Mouse (Mus musculus): Measurements from ENCODE around the gene Tmem125. TPM values are rescaled to one million over a fixed set of nuclear protein-coding genes. Genes with fewer than 3 reads are reported as not detected.
"Not testable (repeated sequence)": the region's sequence is repeated elsewhere in the genome, so short reads cannot be mapped to it uniquely, and the experiment has no call there.

Gene Tmem125
- total RNA-seq, 4 experiments from 2014 or later: not detected

GRCm38 (mm10) chr4:118535610-118536009 lies 8.2 kb downstream of the Tmem125 start:
- DNase-seq: no peak

GRCm38 (mm10) chr4:118533605-118534004 lies 10.2 kb downstream of the Tmem125 start:
- DNase-seq: no peak

GRCm38 (mm10) chr4:118533156-118533555 lies 10.7 kb downstream of the Tmem125 start:
- DNase-seq: no peak

GRCm38 (mm10) chr4:118532663-118533062 lies 11.2 kb downstream of the Tmem125 start:
- no peak for DNase-seq

DNA sequence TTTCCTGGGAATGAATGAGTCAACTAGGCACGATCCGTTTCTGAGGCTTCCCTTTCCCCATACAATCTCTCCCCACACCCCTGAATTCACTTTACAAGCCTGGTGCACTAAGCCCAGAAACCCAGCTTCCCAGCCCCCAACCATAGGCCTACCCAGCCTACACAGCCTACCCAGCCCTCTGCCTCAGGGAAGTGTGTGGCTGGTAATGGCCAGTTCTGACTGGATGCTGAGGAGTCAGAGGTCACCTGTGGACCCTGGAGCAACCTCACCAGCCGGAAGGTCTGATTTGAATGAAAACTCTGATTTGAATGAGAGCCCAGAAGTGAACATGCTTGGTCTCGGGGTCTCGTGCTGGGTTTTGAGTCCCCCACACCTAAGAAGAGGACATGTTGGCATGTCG lies 16.1 kb downstream of the Tmem125 start:
- DNase-seq: no peak

GRCm38 (mm10) chr4:118527335-118527681 lies 16.5 kb downstream of the Tmem125 start:
- DNase-seq: no peak

DNA sequence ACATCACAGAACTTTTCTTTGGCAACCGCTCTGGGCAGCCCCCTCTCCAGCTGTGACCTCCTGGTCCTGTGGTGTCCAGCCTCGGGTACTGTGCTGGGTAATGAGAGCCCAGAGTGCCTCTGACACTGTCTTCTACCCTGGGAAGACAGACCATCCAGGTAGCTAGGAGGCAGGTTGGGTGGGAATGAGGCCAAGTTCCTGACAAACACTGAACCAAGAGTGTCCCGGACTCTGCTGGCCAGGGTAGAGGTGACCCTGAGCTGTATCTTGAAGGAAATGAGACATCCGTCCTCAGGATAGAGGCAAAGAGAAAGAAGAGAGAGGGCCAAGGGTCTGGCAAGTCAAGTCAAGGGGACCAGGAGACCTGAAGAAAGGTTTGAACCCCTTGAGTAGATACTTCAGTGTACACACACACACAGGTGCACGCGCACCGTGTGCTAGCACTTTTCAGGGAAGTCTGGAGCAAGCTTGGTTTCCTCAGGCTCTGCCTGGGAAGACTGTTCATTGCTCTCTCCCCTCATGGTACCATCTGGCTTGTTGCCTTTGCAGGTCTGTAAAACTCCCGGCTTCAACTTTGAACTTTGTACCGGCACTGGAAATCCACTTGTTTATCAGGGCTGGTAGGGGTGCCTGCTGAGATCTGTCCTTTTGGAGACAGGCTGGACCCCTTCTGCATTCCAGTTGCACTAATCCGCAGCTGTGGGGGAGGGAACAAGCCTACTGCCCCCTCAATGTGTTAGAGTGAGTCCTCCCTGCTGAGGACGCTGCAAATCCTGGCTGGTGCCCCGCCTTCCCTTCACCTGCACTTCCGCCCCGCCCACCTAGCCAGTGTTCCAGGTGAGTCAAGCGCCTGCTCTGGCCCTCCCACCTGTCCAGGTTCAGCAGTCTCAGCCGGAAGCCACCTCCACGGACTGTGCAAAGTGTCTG lies 17.2 kb downstream of the Tmem125 start, which contains the start of gene 2610528J11Rik:
Gene 2610528J11Rik, plus strand, starts transcription at position 592 of the 927 bp plus-strand sequence.
- no peak for DNase-seq

- DNase-seq: no peak
These were observed 18.1 kb downstream of the Tmem125 start for GRCm38 (mm10) chr4:118525779-118526178.

GRCm38 (mm10) chr4:118523976-118524375 lies 19.9 kb downstream of the Tmem125 start:
- no peak for DNase-seq

- no peak for DNase-seq
These were observed 21.6 kb downstream of the Tmem125 start for GRCm38 (mm10) chr4:118522248-118522647.

DNA sequence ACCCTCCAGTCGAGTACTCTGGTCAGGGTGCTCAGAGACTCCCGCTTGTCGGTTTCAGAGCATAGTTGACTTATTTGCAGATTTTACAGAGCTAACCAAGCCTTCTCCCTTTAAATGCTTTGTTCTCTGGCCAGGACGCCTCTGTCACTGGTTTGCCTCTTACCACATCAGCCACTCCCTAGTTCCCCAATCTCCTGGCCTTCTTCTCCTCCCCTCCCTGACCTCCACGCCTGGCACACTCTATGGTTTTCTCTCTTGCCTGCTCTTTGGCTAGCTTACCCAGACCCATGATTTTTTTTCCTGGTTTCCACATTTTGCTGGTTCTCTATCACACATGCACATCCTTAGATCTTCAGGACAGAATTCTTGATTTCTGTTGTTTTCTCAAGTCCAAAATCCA lies 25.6 kb downstream of the Tmem125 start:
- DNase-seq: no peak

DNA sequence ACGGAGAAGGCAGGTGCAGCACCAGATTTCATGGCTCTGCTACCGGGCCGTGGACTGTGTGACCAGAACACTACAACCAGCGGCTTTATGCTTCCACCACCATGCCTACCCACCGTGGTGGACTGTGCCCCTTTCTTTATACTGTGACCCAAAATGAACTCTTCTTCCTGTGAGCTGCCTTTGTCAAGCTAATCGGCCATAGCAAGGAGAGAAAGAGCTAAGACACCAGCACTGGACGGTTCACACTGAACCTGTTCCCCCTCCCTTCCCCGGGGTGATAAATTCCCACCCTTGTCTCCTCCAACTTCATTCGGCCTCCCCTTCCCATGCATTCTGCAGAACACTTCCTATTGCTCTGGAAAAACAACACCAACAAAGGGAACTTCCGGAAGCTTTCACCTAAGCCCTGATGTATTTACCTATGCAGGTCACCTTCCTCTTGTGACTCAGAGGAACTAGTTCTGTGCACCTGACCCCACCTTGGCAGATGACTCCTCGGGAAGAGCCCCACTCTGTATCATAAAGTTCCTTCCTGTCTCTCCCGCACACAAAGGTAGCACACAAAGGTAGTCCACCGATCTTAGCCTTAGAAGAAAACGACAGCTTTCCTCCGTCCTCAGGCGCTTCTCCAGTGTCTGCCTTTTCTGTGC lies 26.2 kb downstream of the Tmem125 start:
- no peak for DNase-seq

DNA sequence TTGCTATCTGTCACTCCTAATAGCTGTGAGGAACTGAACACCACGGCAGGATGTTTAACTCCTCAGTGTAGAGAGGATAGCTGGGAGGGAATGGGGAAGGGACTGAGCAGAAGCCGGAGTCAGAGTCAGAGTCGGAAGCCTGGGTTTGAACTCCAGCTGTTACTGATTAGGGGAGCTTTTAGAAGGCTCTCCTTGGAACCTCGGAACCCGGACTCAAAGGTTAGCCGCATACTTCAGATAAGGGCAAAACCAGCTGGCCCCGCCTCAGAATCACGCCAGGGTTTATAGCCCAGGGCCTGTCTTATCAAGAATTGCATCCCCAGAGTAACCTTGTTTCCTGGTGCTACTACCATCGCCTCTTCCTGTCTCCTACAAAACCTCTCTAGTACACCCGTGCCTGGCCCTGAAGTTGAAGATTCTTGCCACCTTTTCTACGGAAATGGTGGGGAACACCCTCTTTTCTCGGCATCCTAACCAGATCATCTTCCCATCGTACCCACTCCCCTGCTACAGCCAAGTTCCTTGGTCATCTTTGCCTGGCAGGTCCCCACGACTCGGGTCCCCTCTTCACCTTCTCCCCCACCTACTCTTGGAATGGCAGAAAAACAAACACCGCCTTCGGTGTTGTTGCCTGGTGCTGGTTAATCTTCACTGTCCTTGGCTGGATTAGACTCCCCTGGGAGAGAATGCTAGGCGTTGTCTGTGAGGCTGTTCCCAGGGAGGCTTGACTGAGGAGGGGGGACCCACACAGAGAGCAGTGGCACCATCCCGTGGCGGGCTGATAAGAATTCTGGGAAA lies 26.9 kb downstream of the Tmem125 start:
- no peak for DNase-seq

DNA sequence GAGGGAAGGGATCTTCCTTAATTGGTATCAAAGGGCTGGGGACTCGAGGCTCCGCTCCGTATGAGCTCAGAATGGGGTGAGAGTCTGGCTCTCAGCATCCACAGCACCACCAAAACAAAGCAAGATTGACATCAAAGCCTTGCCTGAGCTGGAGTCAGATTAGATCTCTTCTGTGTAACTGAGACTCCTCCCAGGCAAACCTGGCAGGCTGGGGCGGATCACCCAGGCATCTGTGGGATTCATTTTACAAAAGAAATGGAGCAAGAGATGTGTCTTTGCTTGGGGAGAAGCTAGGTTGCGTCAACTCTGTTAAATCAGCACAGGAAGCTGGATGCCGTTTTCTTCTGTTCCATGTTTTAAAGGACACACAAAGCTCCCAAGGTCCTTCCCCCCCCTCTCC lies 34.8 kb downstream of the Tmem125 start:
- no peak for DNase-seq

DNA sequence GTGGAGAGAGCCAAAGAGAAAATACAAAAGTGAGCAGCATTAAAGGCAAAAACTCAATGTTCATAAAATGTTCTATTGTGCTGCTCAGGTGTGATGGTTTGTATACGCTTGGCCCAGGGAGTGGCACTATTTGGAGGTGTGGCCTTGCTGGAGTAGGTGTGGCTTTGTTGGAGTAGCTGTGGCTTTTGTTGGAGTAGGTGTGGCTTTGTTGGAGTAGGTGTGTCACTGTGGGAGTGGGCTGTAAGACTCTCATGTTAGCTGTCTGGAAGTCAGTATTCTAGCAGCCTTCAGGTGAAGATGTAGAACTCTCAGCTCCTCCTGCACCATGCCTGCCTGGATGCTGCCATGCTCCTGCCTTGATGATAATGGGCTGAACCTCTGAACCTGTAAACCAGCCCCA lies 36.7 kb downstream of the Tmem125 start:
- DNase-seq: not testable (repeated sequence)

DNA sequence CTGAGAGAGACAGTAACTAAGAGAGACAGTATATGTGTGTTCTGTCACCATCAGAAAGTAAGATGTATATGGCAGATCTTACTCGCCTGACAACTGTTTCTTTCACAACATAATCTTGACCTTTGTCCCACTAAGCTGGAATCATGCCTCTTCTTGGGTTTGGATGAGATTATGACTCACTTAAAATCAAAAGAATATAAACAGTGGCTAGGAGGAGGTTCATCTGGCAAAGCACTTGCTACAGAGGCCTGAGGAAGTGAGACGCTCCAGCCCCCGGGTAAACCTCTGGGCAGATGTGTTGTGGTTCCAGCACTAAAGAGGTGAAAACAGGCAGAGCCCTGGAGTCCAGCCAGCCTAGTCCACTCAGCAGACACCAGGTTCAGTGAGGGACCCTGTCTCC lies 38.3 kb downstream of the Tmem125 start:
- no peak for DNase-seq

- DNase-seq: no peak
These were observed 43.1 kb downstream of the Tmem125 start for GRCm38 (mm10) chr4:118500792-118501191.

GRCm38 (mm10) chr4:118500171-118500724 lies 43.6 kb downstream of the Tmem125 start:
- peak; percentile 15 for DNase-seq
